Mouse (Mus musculus): Measurements from ENCODE around the gene Socs3.
A peak's percentile ranks its signal among the peaks of the same experiment; 100 is the strongest.

Socs3 gene

GRCm38 (mm10) chr11:117969945-117970872 lies at the start of gene Socs3:
Gene Socs3 (minus strand): TSS chr11:117970047.
- DNase-seq: peak; percentile 97 to 99

- DNase-seq: no peak
Observed at GRCm38 (mm10) chr11:118018328-118018727, 48.5 kb upstream of the Socs3 start.

GRCm38 (mm10) chr11:118015381-118016145 lies 45.7 kb upstream of the Socs3 start:
- DNase-seq: no peak

GRCm38 (mm10) chr11:118014391-118014995 lies 44.6 kb upstream of the Socs3 start:
- no peak for DNase-seq

GRCm38 (mm10) chr11:118013339-118013738 lies 43.5 kb upstream of the Socs3 start:
- DNase-seq: no peak

- no peak for DNase-seq
Observed at GRCm38 (mm10) chr11:118012595-118012994, 42.7 kb upstream of the Socs3 start.

- DNase-seq: peak; percentile 44 to 69
Observed at GRCm38 (mm10) chr11:118009865-118010571, 40.2 kb upstream of the Socs3 start.

GRCm38 (mm10) chr11:118008843-118009242 lies 39.0 kb upstream of the Socs3 start:
- DNase-seq: no peak

- no peak for DNase-seq
Observed at GRCm38 (mm10) chr11:118008144-118008805, 38.4 kb upstream of the Socs3 start.

GRCm38 (mm10) chr11:118007460-118008143 lies 37.8 kb upstream of the Socs3 start:
- DNase-seq: peak; percentile 38 to 50

- peak; percentile 71 to 77 for DNase-seq
Observed at GRCm38 (mm10) chr11:118004217-118004616, 34.4 kb upstream of the Socs3 start.

- peak; percentile 64 to 73 for DNase-seq
Observed at GRCm38 (mm10) chr11:118003718-118004117, 33.9 kb upstream of the Socs3 start.

GRCm38 (mm10) chr11:118003176-118003575 lies 33.3 kb upstream of the Socs3 start:
- DNase-seq: no peak

- no peak for DNase-seq
Observed at GRCm38 (mm10) chr11:118000565-118001215, 30.8 kb upstream of the Socs3 start.

- DNase-seq: no peak
Observed at GRCm38 (mm10) chr11:118000083-118000482, 30.2 kb upstream of the Socs3 start.

- no peak for DNase-seq
Observed at GRCm38 (mm10) chr11:117999260-117999934, 29.6 kb upstream of the Socs3 start.

- DNase-seq: no peak
Observed at GRCm38 (mm10) chr11:117998356-117998755, 28.5 kb upstream of the Socs3 start.

- DNase-seq: no peak
Observed at GRCm38 (mm10) chr11:117997085-117997484, 27.2 kb upstream of the Socs3 start.

GRCm38 (mm10) chr11:117996066-117996465 lies 26.2 kb upstream of the Socs3 start:
- DNase-seq: no peak

- no peak for DNase-seq
Observed at GRCm38 (mm10) chr11:117995661-117996060, 25.8 kb upstream of the Socs3 start.

Data from kidney, postnatal 4 days (tissue).